Mouse (Mus musculus) midbrain, embryonic 12.5 days (tissue): ENCODE data around the gene Dcaf6. TPM values are rescaled to one million over a fixed set of nuclear protein-coding genes. Genes with fewer than 3 reads are reported as not detected.

Experiments
- ATAC-seq: fragments of 200-750 bp; cut with Nextera tagmentation; 2 replicates; pipeline ENCODE4 v1.8.0; 2017; ENCODE audit warnings: low read depth, moderate TSS enrichment, moderate library complexity; ENCODE audit not compliant: low FRiP score
- H3K27ac ChIP-seq: fragments of 300-500 bp; sonication (generic); replicated peaks from 2 replicates; pipeline ENCODE4 v1.5.1; 2016; ENCODE audit warnings: mild to moderate bottlenecking
- H3K27me3 ChIP-seq: fragments of 300-500 bp; sonication (generic); 2 replicates; pipeline ENCODE4 v1.6.1; 2016; ENCODE audit warnings: mild to moderate bottlenecking
- H3K36me3 ChIP-seq: fragments of 300-500 bp; sonication (generic); 2 replicates; pipeline ENCODE4 v1.6.1; 2016
- H3K4me1 ChIP-seq: fragments of 300-500 bp; sonication (generic); 2 replicates; pipeline ENCODE4 v1.6.1; 2016
- H3K4me2 ChIP-seq: fragments of 300-500 bp; sonication (generic); replicated peaks from 2 replicates; pipeline ENCODE4 v1.6.1; 2016; ENCODE audit warnings: mild to moderate bottlenecking, moderate library complexity
- H3K4me3 ChIP-seq: fragments of 300-500 bp; sonication (generic); 2 replicates; pipeline ENCODE4 v1.5.1; 2016; ENCODE audit warnings: mild to moderate bottlenecking
- H3K9ac ChIP-seq: fragments of 300-500 bp; sonication (generic); replicated peaks from 2 replicates; pipeline ENCODE4 v1.6.1; 2016; ENCODE audit warnings: mild to moderate bottlenecking, moderate library complexity
- H3K9me3 ChIP-seq: fragments of 300-500 bp; sonication (generic); 2 replicates; pipeline ENCODE4 v1.6.1; 2016; ENCODE audit warnings: mild to moderate bottlenecking
- WGBS: fragments of 180-500 bp; shearing (Covaris S2); methylation state at CpG from one replicate; pipeline ENCODE4 v1.1.7; 2016; 5-methylcytosine and 5-hydroxymethylcytosine counted together
- polyA plus RNA-seq: library from polyadenylated mRNA; unstranded; fragments of >200 nt; fragmentation: Nextera tagmentation; extraction: Ambion mirVana; gene quantifications from 2 replicates; pipeline ENCODE4 v1.2.1, GENCODE M21; 2016

The Dcaf6 gene
- polyA plus RNA-seq, 1 experiment from 2014 or later, result 10.6 TPM

DNA sequence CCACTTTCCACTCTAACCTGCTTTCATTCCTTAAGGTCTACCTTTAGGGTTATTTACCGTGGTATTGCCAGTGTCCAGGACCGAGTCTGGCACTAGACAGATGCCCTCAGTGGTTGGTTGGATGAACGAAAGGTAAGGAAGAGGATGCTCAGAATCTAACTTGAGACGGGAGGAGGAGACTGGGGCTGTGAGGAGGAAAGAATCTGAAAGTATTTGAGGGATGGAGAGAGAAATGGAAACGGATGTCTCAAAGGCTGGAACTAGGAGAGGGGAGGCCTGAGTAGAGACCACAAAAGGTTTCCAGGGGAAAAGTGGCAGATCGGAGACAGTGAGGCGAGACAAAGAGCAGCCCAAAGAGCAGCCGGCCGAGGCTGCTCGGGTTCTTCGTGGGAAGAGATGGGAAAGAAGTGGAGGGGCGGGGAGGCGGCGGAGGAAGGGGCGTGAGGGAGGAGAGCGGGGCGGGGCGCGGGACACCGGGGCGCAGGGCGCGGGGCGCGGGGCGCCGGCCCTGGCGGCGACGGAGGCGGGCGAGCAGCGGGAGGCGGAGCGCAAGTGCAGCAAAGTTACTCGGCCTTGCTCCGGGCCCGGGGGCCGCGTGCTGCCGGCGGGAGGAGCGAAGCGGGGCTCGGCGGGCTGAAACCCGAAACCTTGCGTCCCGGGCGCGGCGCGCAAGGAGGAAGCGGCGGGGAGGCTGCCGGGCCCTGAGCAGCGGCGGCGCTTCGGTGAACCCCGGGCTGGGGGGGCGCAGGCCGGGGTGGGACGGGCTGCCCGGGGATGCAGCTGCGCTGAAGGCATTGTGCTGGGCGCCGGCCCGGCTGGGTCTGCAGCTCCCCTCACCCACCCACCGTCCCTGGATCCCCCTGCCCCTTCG, 178.7 kb downstream of the Dcaf6 start:
- Histone ChIP-seq H3K36me3 (no peaks in the 10 kb centered on the region), H3K4me3 (peak overlapping the region; percentile 86), H3K9me3 (no peaks in the 10 kb centered on the region), H3K27me3 (no peaks in the 10 kb centered on the region), H3K4me2 (peak overlapping the region; percentile 90), H3K27ac (peak overlapping the region; percentile 93), H3K9ac (peak overlapping the region; percentile 90), H3K4me1 (peaks cover 37% of the 10 kb centered on the region)
- WGBS, result 0% methylated on average over 50 of the region's 71 CpGs
- ATAC-seq, result peak; percentile 89

DNA sequence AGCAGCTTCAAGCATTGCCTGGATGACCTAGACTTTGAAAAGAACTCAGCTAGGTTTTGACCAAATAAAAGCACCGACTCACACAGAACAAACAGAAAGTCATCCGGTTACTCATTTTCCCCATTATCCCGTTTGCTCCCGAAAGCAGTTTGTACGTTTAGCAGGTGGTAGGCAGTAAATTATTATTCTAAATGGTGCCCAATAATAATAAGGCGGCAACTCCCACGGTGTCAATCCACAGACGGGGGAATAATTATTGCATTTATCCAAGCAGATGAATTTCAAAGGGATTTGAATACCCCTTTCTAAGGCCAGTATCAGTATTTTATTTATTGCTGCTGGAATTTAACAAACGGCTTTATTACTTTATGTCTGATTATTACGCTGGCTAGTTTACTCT, 179.5 kb downstream of the Dcaf6 start:
- no peak for ATAC-seq
- Histone ChIP-seq H3K4me1 (peaks cover 37% of the 10 kb centered on the region), H3K4me3 (peak overlapping the region; percentile 86), H3K9me3 (no peaks in the 10 kb centered on the region), H3K9ac (peak overlapping the region; percentile 90), H3K4me2 (peak overlapping the region; percentile 90), H3K36me3 (no peaks in the 10 kb centered on the region), H3K27ac (peak overlapping the region; percentile 93; the same call in 1 of the 2 replicates), H3K27me3 (no peaks in the 10 kb centered on the region)
- WGBS, result 46% methylated on average over 10 of the region's 10 CpGs

Other genes starting within 250 kb of the Dcaf6 start
- 101 and 118 TPM in 2 replicates for gene Tiprl, start 223.5 kb downstream of the Dcaf6 start, polyA plus RNA-seq
- 3.2 and 3.9 TPM in 2 replicates for gene Gpr161, start 164.7 kb downstream of the Dcaf6 start, polyA plus RNA-seq
- 139 and 140 TPM in 2 replicates for gene Mpc2, start 162 bp upstream of the Dcaf6 start, polyA plus RNA-seq
- gene Adcy10, start 24.7 kb upstream of the Dcaf6 start, polyA plus RNA-seq, result 0.33 and 0.47 TPM in 2 replicates
- 133 and 139 TPM in 2 replicates for gene Mpzl1, start 174.1 kb upstream of the Dcaf6 start, polyA plus RNA-seq
- gene Rcsd1, start 249.3 kb upstream of the Dcaf6 start, polyA plus RNA-seq, result 9.3 and 13.2 TPM in 2 replicates